Mouse (Mus musculus): Measurements from ENCODE around the gene Sympk.
"Not testable (repeated sequence)": the region's sequence is repeated elsewhere in the genome, so short reads cannot be mapped to it uniquely, and the experiment has no call there.

Sympk gene

DNA sequence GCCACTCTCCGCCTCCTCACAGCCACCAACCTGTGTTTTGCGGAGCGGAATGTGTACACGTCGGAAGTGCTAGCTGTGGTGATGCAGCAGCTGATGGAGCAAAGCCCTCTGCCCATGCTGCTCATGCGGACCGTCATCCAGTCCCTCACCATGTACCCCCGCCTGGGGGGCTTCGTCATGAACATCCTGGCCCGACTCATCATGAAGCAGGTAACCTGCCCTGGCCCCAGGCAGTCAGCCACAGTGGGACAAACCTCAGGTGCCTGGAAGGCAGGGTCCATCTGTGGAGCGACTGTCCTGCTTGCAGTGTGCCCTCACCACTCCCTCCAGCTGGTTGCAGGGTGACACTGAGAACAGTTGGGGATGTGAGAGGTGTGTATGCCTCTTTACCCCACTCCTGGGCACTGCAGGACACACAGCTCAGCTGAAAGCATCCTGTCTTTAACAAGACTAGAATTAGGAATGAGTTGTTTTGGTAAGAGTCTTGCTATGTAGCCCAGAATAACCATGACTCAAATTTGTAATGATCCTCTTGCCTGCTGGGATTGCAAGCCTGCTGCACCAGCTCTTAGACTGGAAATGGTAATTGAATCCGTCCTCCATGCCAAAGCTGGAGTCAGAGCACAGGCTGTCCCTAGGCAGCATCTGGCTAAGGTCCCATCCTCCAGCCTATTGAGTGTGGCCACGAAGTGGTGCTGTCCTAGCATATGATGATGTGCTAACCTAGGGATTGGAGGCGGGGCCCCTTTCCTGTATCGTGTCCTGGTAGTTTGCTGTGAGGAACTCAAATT is 28.4 kb downstream of the Sympk start:
- DNase-seq (ENCODE audit: low read depth, low spot score): no peak

GRCm38 (mm10) chr7:19053136-19053532 is 29.0 kb downstream of the Sympk start:
- no peak for DNase-seq (ENCODE audit: low read depth, low spot score)

GRCm38 (mm10) chr7:19054047-19054776 is 30.0 kb downstream of the Sympk start, which contains the start of gene Rsph6a:
Rsph6a (plus strand) TSS chr7:19054690.
- peak; percentile 88 for DNase-seq (ENCODE audit: low read depth, low spot score)

- DNase-seq (ENCODE audit: low read depth, low spot score): no peak
Observed at GRCm38 (mm10) chr7:19054777-19055076, 30.6 kb downstream of the Sympk start.

- DNase-seq (ENCODE audit: low read depth, low spot score): no peak
Observed at GRCm38 (mm10) chr7:19055108-19055507, 30.9 kb downstream of the Sympk start.

GRCm38 (mm10) chr7:19057405-19057804 is 33.2 kb downstream of the Sympk start:
- DNase-seq (ENCODE audit: low read depth, low spot score): no peak

DNA sequence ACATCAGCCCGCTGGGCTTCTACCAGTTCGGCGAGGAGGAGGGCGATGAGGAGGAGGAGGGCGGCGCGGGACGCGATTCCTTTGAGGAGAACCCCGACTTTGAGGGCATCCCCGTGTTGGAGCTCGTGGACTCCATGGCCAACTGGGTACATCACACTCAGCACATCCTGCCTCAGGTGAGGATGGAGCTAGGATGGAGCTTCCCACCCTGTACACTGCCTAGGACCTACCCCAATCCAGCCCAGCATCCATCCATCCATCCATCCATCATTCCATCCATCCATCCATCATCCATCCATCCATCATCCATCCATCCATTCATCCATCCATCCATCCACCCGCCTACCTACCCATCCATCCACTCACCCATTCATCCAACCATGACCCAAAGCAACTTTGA is 41.7 kb downstream of the Sympk start:
- no peak for DNase-seq (ENCODE audit: low read depth, low spot score)

DNA sequence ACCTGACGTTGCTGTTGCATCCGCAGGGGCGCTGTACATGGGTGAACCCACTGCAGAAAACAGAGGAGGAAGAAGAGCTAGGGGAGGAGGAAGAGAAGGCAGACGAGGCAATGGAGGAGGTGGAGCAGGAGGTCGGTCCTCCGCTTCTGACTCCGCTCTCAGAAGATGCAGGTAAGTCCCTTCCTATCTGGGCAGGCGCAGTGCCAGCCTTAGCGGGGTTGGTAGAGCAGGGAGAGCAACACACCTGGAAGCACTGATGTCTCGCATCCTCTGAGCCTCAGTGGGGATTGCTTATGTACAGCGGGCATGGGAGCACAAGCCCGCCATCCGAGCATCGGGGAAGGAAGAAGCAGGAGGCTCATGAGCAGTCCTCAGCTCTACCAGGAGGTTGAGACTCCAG is 42.9 kb downstream of the Sympk start:
- DNase-seq (ENCODE audit: low read depth, low spot score): no peak

DNA sequence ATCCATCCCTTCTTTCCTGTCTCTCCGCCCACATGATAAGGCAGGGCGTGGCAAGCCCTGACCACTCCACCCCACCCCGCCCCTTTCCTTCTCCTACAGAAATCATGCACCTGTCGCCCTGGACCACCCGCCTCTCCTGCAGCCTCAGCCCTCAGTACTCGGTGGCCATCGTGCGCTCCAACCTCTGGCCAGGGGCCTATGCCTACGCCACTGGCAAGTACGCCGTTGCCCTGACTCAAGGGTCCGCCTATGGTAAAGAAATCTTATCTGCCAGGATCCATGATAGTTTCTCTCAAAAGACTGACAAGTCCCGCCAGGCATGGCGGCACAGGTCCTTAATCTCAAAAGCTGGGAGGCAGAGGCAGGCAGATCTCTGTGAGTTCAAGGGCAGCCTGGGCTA is 43.8 kb downstream of the Sympk start:
- no peak for DNase-seq (ENCODE audit: low read depth, low spot score)

- peak; percentile 83 for DNase-seq (ENCODE audit: low read depth, low spot score)
Observed at GRCm38 (mm10) chr7:19068707-19069106, 44.5 kb downstream of the Sympk start.

DNA sequence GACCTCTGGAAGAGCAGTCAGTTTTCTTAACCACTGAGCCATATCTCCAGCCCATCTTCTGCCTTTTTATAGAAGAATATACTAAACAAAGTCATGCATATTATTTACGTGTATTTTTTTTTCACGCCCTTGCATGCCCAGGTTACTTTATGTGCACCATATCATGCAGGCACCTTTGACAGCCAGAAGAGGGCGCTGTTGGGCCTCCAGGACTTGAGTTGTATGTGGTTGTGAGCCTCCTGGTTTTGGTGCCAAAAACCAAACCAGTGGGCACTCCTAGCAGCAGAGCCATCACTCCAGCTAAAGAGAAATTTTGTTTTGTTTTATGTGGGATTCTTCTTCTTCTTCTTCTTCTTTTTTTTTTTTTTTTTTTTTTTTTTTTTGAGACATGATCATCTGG is 45.3 kb downstream of the Sympk start:
- peak; percentile 66 for DNase-seq (ENCODE audit: low read depth, low spot score)

DNA sequence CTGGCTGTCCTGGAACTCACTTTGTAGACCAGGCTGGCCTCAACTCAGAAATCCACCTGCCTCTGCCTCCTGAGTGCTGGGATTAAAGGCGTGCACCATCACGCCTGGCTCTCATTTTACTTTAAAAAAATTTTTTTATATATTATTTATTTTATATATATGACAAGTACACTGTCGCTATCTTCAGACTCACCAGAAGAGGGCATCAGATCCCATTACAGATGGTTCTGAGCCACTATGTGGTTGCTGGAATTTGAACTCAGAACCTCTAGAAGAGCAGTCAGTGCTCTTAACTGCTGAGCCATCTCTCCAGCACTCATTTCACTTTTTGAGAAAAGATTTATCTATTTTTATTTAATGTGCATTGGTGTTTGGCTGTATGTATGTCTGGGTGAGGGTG is 46.8 kb downstream of the Sympk start:
- not testable (repeated sequence) for DNase-seq (ENCODE audit: low read depth, low spot score)

DNA sequence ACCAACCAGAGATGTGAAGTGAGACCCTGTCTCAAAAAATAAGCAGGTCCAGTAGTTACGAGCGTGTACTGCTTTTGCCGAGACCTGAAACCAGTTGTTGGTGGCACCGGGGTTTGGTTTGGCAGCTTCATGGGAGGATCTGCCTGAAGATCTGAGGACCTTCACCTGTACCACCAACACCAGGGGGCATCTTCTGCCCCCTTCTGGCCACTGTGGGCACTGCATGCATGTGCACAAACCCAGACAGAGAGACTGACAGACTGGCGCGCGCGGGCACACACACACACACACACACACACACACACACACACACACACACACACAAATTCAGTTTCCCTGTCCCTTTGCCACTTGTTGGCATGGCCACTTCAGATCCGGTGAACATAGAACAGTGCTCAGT is 49.3 kb downstream of the Sympk start:
- peak; percentile 85 for DNase-seq (ENCODE audit: low read depth, low spot score)

DNA sequence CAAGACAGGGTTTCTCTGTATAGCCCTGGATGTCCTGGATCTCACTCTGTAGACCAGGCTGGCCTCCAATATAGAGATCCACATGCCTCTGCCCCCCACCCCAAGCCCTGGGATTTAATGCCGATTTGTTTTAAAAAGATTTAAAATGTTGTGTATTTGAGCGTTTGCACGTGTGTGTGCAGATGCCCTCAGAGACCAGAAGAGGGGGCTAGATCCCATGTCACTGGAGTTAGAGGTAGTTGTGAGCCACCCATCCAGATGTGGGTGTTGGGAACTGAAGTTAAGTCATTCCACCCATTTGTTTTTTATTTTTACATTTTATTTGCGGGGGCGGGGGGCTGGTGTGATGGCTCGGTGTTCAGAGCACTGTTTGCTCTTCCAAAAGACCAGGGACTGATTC is 50.3 kb downstream of the Sympk start:
- DNase-seq (ENCODE audit: low read depth, low spot score): peak; percentile 67

GRCm38 (mm10) chr7:19075231-19075630 is 51.1 kb downstream of the Sympk start:
- DNase-seq (ENCODE audit: low read depth, low spot score): no peak

- DNase-seq (ENCODE audit: low read depth, low spot score): peak; percentile 99
Observed at GRCm38 (mm10) chr7:19075723-19076585, 51.8 kb downstream of the Sympk start, which contains the start of gene Dmwd. Dmwd (plus strand) TSS chr7:19076227.

DNA sequence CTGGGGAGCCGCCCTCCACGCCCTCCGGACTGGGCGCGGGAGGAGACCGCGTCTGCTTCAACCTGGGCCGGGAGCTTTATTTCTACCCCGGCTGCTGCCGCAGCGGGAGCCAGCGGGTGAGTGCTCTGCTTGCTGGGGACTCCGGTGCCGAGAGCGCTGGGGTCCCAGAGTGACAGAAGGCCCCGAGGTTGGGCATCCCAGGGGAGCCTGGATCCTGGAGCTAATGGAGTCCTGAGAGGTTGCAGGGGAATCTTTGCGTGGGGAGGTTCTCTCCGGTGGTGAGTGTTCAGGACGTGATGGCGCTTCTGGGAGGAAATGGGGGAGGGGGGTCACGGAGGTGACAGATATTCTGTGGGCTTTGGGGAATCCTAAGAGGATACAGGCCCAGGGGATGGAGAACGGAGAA is 52.4 kb downstream of the Sympk start:
- DNase-seq (ENCODE audit: low read depth, low spot score): peak; percentile 52

DNA sequence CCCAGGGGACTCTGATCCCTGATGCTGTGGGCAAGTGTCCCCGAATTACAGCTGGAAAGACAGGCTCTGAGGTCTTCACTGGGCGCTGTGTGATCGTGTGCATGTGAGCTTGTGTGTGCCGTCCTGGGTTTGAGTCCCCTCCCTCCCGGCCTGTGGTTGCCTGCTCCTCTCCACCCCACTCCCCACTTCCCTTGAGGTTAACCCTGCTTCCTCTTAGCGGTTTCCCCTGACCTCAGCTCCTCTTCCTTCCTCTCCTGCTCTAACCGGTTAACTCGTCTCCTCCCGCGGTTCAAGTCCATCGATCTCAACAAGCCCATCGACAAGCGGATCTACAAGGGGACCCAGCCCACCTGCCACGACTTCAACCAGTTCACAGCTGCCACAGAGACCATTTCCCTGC is 53.6 kb downstream of the Sympk start:
- no peak for DNase-seq (ENCODE audit: low read depth, low spot score)

DNA sequence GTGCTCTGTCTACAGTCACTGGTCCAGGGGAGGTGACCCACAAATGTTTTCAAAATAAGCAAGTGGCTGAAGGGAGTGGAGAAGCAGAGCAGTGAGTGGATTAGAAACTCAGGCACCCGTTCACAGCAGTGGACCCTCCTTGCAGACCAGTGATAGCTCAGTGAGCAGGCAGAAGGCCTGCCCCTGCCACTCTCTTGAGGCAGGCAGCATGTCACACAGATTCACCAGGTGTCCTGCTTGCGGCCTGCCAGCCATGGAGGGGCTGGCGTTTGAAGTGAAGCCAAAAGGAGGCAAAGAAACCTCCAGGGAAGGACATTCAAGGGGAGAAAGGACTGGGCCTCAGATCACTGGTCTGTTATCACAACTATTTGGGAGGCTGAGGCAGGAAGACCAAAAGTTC is 54.6 kb downstream of the Sympk start:
- no peak for DNase-seq (ENCODE audit: low read depth, low spot score)

GRCm38 (mm10) chr7:19080451-19080950 is 56.3 kb downstream of the Sympk start:
- DNase-seq (ENCODE audit: low read depth, low spot score): no peak

GRCm38 (mm10) chr7:19082171-19082570 is 58.0 kb downstream of the Sympk start:
- no peak for DNase-seq (ENCODE audit: low read depth, low spot score)

DNA sequence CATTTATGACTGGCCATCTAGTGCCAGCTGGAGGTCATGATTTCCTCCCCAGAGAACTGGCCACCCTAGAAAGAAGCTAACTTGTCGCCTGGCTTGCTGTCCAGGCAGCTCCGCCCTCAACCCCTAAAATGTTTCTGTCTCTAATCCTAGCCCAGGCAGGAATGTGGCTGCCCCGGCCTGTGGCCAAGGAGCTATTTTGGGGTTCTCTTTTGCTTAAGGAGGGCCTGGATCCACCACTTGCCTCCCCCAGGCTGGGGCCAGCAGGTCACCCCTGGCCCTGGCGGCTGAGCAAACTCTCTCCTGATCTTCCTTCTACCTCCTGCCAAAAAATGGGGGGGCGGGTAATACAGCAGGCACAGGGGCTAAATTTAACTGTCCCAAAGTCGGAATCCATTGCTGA is 58.9 kb downstream of the Sympk start:
- no peak for DNase-seq (ENCODE audit: low read depth, low spot score)

All from R1 (cell line).